Mouse (Mus musculus) Patski (cell line): ENCODE results near the gene Gm20388. TPM values are rescaled to one million over a fixed set of nuclear protein-coding genes. Genes with fewer than 3 reads are reported as not detected.

Experiments
- ATAC-seq: fragments of 100-300 bp; one replicate; pipeline ENCODE4 v1.8.0; 2021
- CTCF ChIA-PET: fragments of 350-600 bp; sonication (Branson Sonifier 250); formaldehyde crosslinking; loops from one replicate; lab custom pipeline; 2022; ENCODE audit warnings: inconsistent platforms; lab: Charles Lee
- POLR2A ChIA-PET: fragments of 350-600 bp; sonication (Branson Sonifier 250); formaldehyde crosslinking; loops from one replicate; lab custom pipeline; 2022; ENCODE audit warnings: antibody characterized with exemption, inconsistent platforms; lab: Charles Lee
- DNase-seq: peaks from one replicate; pipeline ENCODE4 v3.0.0-alpha.2; 2011; ENCODE audit warnings: low read depth, low spot score
- H3K27me3 ChIP-seq: fragments of 371-371 bp; one replicate; pipeline ENCODE4 v1.5.1; 2021
- CTCF ChIP-seq: fragments of 100-300 bp; IDR thresholded peaks from one replicate; pipeline ENCODE4 v1.5.1; 2021
- in situ Hi-C: fragments of 300-500 bp; cut with MboI; formaldehyde crosslinking; loops from 3 replicates; pipeline ENCODE4 v1.11.1; 2018; ENCODE audit warnings: low pct_unique_long_range_greater_than_20kb, mixed read lengths
- polyA plus RNA-seq: library from polyadenylated mRNA; unstranded; gene quantifications from one replicate; pipeline ENCODE4 v1.2.3, GENCODE M21; 2021

Gm20388 gene
- polyA plus RNA-seq, 1 experiment from 2014 or later = 86.7 TPM

DNA sequence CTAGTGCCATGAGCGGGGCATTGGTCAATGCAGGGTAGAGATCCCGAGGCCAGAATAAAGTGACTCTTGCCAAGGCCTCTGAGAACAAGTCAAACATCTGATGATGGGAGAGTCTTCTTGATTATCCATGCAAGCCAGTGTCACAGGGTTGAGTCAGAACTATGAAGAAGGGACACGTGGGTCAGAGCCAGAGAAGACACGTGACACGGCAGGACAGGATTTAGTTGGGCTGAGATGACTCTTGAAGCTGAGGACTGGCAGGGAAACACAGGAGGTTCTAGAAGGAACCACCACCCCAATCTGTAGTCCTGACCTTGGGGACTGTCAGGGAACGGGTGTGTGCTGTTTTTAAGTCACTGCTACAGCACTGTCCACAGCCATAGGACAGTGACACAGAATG lies 849.2 kb downstream of the Gm20388 start:
- ATAC-seq = no peak
- TF ChIP-seq CTCF = no peak
- ChIA-PET POLR2A (no interaction called here), CTCF (no interaction called here)
- in situ Hi-C loops = no loop called here
- H3K27me3 ChIP-seq = peaks cover 5% of the 10 kb centered on the region
- DNase-seq = no peak

DNA sequence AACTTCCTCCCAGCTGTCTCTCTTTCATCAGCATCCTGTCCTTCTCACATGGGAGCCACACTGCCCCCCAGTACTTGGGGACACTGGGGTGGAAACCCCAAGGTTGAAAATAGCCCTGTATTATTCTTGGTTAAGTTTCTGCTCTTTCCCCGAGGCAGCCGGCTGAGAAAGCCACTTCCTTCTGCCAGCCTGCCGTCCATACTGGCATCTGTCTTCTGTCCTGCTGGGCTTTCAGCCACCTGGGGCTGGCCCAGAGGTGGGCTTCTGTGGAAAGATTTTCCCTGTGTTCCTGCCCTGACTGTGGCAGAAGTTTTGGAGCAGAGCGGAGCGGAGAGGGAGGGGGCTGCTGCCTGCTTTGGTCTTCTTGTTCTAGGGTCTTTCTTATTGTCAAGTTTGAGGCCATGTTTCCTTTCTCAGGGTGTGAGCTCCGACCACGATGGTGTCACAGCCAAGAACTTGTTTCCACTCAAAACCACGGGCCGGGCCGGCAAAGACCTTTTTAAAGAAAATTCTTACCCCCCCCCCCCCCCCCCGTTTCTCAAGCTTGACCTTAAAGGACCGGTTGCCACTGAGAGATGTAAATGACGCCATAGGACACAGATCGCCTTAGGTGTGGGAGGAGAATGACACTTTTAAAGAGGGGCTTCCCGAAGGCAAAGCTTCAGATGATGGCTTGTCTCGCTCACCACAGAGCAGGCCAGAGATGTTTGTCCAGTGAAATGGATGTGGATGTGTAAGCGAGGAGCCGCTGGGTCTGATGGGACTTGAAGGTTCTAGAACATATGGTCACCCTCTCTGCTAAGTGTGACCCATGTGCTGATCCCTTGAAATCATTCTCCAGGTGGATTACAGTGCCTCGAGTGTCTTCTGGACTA lies 849.9 kb downstream of the Gm20388 start:
- DNase-seq = no peak
- CTCF ChIA-PET = no interaction called here
- POLR2A ChIA-PET = no interaction called here
- in situ Hi-C loops = no loop called here
- H3K27me3 ChIP-seq = peaks cover 5% of the 10 kb centered on the region
- TF ChIP-seq CTCF = no peak
- ATAC-seq = no peak

- no peak for ATAC-seq
- DNase-seq = no peak
- H3K27me3 ChIP-seq = peaks cover 17% of the 10 kb centered on the region
- POLR2A ChIA-PET = no interaction called here
- in situ Hi-C loops = no loop called here
- CTCF ChIA-PET = no interaction called here
- TF ChIP-seq CTCF = no peak
Observed at GRCm38 (mm10) chr8:120763267-120763666, 852.6 kb downstream of the Gm20388 start.

- in situ Hi-C loops = no loop called here
- H3K27me3 ChIP-seq = peaks cover 27% of the 10 kb centered on the region
- no peak for ATAC-seq
- no peak for DNase-seq
- TF ChIP-seq CTCF = no peak
- CTCF ChIA-PET = no interaction called here
- POLR2A ChIA-PET = no interaction called here
Observed at GRCm38 (mm10) chr8:120764638-120765037, 854.0 kb downstream of the Gm20388 start.

DNA sequence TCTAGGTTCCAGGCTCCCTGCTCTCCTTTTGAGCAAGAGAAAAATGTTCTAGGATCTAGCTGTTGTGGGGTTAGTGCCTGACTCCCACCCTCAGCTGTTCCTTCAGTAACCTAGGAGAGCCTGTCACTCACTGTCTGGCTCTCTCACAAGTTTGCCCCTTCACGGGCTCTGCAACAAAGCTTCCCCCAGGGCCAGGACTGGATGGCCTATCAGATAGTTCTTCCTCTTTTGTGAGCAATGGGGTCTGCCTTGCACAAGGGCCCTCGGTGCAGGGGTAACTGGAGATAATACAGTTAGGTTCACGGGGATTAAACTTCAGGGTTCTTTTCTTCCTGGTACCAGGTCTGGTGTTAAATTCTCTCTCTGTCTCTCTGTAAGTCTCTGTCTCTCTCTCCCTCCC lies 856.0 kb downstream of the Gm20388 start:
- H3K27me3 ChIP-seq = peaks cover 22% of the 10 kb centered on the region
- in situ Hi-C loops = no loop called here
- no peak for ATAC-seq
- no peak for DNase-seq
- TF ChIP-seq CTCF = no peak
- CTCF ChIA-PET = interaction anchor here (1.3 kb wide), 1 partner anchor 31 kb away, joined by 3 read pairs; no protein-coding TSS in a partner anchor
- POLR2A ChIA-PET = no interaction called here

DNA sequence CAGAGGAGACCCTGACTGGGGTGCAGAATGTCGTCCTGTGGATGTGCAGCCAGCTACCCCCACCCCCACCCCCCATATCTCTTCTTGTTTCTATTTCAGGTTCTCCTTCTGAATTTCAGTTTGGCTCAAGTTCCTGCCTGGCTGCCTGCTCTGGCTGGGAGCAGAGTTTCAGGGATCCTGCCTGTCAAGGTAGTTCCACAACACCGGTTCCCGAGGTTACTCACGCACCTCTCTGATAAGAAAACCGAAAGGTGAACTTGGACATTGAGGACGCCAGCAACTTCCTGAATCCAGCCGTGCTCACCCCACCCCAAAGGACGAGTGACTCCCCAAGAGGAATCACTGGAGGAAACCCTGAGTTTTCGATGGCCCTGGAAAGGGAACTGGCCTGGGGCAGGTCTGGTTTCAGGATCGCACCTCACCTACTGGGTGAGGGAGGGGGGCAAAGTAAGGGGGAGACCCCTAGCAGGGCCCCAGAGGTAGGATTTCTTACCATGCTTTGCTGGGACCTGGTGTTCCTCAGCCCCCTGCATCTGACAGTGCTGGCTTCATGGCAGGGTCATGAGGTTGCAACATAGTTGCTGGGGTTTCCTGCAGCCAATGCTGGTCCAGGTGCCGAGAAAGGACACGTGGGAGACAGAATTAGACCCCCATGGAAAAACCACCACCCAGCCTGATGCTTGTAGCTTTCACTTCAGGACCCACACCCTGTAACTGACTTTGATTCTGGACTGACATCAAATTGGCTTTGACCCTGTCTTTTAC lies 858.0 kb downstream of the Gm20388 start:
- no peak for TF ChIP-seq CTCF
- DNase-seq (no peak), ATAC-seq (no peak)
- peaks cover 29% of the 10 kb centered on the region for H3K27me3 ChIP-seq
- CTCF ChIA-PET = no interaction called here
- POLR2A ChIA-PET = no interaction called here
- in situ Hi-C loops = no loop called here

DNA sequence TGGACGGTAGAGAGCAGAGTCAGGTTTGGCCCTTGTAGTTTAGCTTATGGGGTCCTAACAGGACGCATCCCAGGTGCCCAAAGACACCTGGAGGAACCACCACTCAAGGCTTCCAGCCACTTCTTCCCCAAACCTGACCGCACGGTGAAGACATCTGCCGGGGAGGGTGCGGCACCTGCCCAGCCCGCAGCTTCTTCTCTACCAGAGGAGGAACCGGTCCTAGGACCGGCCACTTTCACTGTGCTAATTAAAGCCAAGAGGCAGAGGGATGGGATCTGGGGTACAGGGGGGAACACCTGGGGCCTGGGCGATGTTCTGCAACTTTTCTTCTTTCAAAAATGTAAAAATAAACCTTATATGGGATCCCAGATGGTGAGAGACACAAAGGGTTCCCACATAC lies 866.5 kb downstream of the Gm20388 start:
- peaks cover 43% of the 10 kb centered on the region for H3K27me3 ChIP-seq
- ChIA-PET CTCF (no interaction called here), POLR2A (no interaction called here)
- no peak for ATAC-seq
- in situ Hi-C loops = no loop called here
- no peak for TF ChIP-seq CTCF
- no peak for DNase-seq

GRCm38 (mm10) chr8:120777732-120778131 lies 867.1 kb downstream of the Gm20388 start:
- no peak for DNase-seq
- peaks cover 42% of the 10 kb centered on the region for H3K27me3 ChIP-seq
- POLR2A ChIA-PET = no interaction called here
- no peak for TF ChIP-seq CTCF
- CTCF ChIA-PET = no interaction called here
- ATAC-seq = no peak
- in situ Hi-C loops = no loop called here

DNA sequence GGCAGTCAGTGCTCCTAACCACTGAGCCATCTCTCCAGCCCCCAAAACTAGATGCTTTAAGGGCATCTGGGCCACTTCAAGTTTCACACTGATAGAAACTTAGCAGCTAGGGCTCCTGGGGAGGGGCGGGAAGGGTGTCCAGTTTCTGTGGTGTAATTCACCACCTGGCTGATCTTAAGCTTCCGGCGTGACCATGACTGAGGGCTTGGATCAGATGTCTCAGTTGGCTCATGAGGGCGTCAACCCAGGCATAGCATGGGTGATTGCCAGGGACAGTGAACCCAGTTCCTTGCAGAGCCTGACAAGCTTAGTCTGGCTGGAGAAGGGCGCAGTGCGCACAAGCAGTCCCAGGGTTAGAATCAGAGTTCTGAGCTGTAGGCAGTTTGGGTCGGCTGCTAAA lies 868.5 kb downstream of the Gm20388 start:
- DNase-seq (no peak), ATAC-seq (no peak)
- ChIA-PET CTCF (no interaction called here), POLR2A (interaction anchor here (0.7 kb wide), 1 partner anchor 41 kb away, joined by 3 read pairs; no protein-coding TSS in a partner anchor)
- peaks cover 41% of the 10 kb centered on the region for H3K27me3 ChIP-seq
- no peak for TF ChIP-seq CTCF
- in situ Hi-C loops = no loop called here

- H3K27me3 ChIP-seq = peaks cover 26% of the 10 kb centered on the region
- TF ChIP-seq CTCF = no peak
- ChIA-PET POLR2A (no interaction called here), CTCF (no interaction called here)
- DNase-seq = no peak
- in situ Hi-C loops = no loop called here
- no peak for ATAC-seq
Observed at GRCm38 (mm10) chr8:120783781-120784180, 873.1 kb downstream of the Gm20388 start.

DNA sequence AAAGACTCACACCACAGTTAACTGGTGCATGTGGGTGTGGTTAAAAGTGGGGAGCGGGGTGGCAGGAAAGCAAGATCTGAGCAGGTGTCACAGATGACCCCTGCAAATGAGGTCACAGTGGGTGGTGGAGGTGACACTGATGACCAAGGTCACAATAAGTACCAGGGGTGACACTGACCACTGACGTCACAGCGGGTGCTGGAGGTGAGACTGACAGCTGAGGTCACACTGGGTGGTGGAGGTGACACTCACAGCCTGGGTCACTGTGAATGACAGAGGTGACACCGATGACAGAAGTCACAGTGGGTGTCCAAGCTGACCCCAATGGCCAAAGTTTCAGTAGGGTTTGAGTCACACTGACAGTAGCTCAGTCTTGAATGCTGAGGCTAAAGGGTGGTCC lies 876.1 kb downstream of the Gm20388 start:
- H3K27me3 ChIP-seq = peaks cover 10% of the 10 kb centered on the region
- no peak for ATAC-seq
- ChIA-PET CTCF (no interaction called here), POLR2A (no interaction called here)
- DNase-seq = no peak
- in situ Hi-C loops = no loop called here
- no peak for TF ChIP-seq CTCF
